Mouse (Mus musculus) neural tube, embryonic 11.5 days (tissue): ENCODE results near the gene Aicda. TPM values are rescaled to one million over a fixed set of nuclear protein-coding genes. Genes with fewer than 3 reads are reported as not detected.

Experiments
- ATAC-seq: fragments of 200-750 bp; cut with Nextera tagmentation; 2 replicates; pipeline ENCODE4 v1.8.0; 2017; ENCODE audit warnings: moderate number of reproducible peaks, mild to moderate bottlenecking, moderate TSS enrichment, moderate library complexity; ENCODE audit not compliant: insufficient read depth, low FRiP score, low TSS enrichment
- DNase-seq: peaks from one replicate; pipeline ENCODE4 v3.0.0-alpha.2; 2015; ENCODE audit warnings: low spot score
- H3K27ac ChIP-seq: fragments of 300-500 bp; sonication (generic); 2 replicates; pipeline ENCODE4 v1.5.1; 2014; ENCODE audit warnings: low read depth, mild to moderate bottlenecking, low read length
- H3K27me3 ChIP-seq: fragments of 300-500 bp; sonication (generic); 2 replicates; pipeline ENCODE4 v1.6.1; 2014; ENCODE audit warnings: mild to moderate bottlenecking, low read length, mixed read lengths; ENCODE audit not compliant: control insufficient read depth, insufficient read depth
- H3K36me3 ChIP-seq: fragments of 300-500 bp; sonication (generic); 2 replicates; pipeline ENCODE4 v1.6.1; 2014; ENCODE audit warnings: mild to moderate bottlenecking, low read length, moderate library complexity, mixed read lengths; ENCODE audit not compliant: control insufficient read depth, insufficient read depth
- H3K4me1 ChIP-seq: fragments of 300-500 bp; sonication (generic); 2 replicates; pipeline ENCODE4 v1.6.1; 2014; ENCODE audit warnings: low read length, mixed read lengths; ENCODE audit not compliant: control insufficient read depth, insufficient read depth
- H3K4me2 ChIP-seq: fragments of 300-500 bp; sonication (generic); 2 replicates; pipeline ENCODE4 v1.6.1; 2014; ENCODE audit warnings: low read depth, mild to moderate bottlenecking, moderate library complexity
- H3K4me3 ChIP-seq: fragments of 300-500 bp; sonication (generic); 2 replicates; pipeline ENCODE4 v1.5.1; 2014; ENCODE audit warnings: low read depth, low read length
- H3K9ac ChIP-seq: fragments of 300-500 bp; sonication (generic); 2 replicates; pipeline ENCODE4 v1.6.1; 2014; ENCODE audit warnings: mild to moderate bottlenecking, low read length
- H3K9me3 ChIP-seq: fragments of 300-500 bp; sonication (generic); 2 replicates; pipeline ENCODE4 v1.6.1; 2016; ENCODE audit warnings: low read length; ENCODE audit not compliant: control insufficient read depth
- WGBS: fragments of 180-500 bp; shearing (Covaris S2); extraction: QIAGEN DNeasy Blood & Tissue Kit; methylation state at CpG from one replicate; pipeline ENCODE4 v1.1.7; 2014; 5-methylcytosine and 5-hydroxymethylcytosine counted together
- polyA plus RNA-seq: library from polyadenylated mRNA; unstranded; fragments of >200 nt; fragmentation: Nextera tagmentation; extraction: Ambion mirVana; gene quantifications from 2 replicates; pipeline ENCODE4 v1.2.1, GENCODE M21; 2014

The Aicda gene
- polyA plus RNA-seq, 1 experiment from 2014 or later = not detected

GRCm38 (mm10) chr6:122608434-122609376 lies 55.1 kb downstream of the Aicda start:
- no peaks in the 10 kb centered on the region for H3K36me3 ChIP-seq
- ATAC-seq (no peak), DNase-seq (no peak)
- H3K4me1 ChIP-seq = no peaks in the 10 kb centered on the region
- H3K9me3 ChIP-seq = no peaks in the 10 kb centered on the region
- H3K9ac ChIP-seq = no peak overlapping the region
- H3K27me3 ChIP-seq = no peaks in the 10 kb centered on the region
- no peak overlapping the region for H3K4me3 ChIP-seq
- no peak overlapping the region for H3K4me2 ChIP-seq
- WGBS = 79% methylated on average over 10 of the region's 10 CpGs
- H3K27ac ChIP-seq = no peak overlapping the region

- H3K4me3 ChIP-seq = no peak overlapping the region
- ATAC-seq (no peak), DNase-seq (no peak)
- H3K9me3 ChIP-seq = no peaks in the 10 kb centered on the region
- H3K36me3 ChIP-seq = no peaks in the 10 kb centered on the region
- no peak overlapping the region for H3K27ac ChIP-seq
- H3K27me3 ChIP-seq = no peaks in the 10 kb centered on the region
- no peak overlapping the region for H3K4me2 ChIP-seq
- no peak overlapping the region for H3K9ac ChIP-seq
- H3K4me1 ChIP-seq = no peaks in the 10 kb centered on the region
- 80% methylated on average over 9 of the region's 9 CpGs for WGBS
Observed at GRCm38 (mm10) chr6:122609377-122609728, 55.8 kb downstream of the Aicda start.

- Histone ChIP-seq H3K4me2 (no peak within 1 kb of the TSS), H3K9ac (no peak within 1 kb of the TSS), H3K36me3 (no peaks in the 10 kb centered on the region), H3K27me3 (no peaks in the 10 kb centered on the region), H3K9me3 (no peaks in the 10 kb centered on the region), H3K4me1 (no peaks in the 10 kb centered on the region), H3K27ac (no peak within 1 kb of the TSS), H3K4me3 (no peak within 1 kb of the TSS)
- WGBS = 59% methylated on average over 14 of the region's 14 CpGs
- DNase-seq (no peak), ATAC-seq (no peak)
Observed at GRCm38 (mm10) chr6:122609771-122610170, 56.2 kb downstream of the Aicda start, which contains the start of gene Gdf3. Gdf3 (minus strand) TSS chr6:122610087.

GRCm38 (mm10) chr6:122612426-122612825 lies 58.8 kb downstream of the Aicda start:
- Histone ChIP-seq H3K4me3 (no peak overlapping the region), H3K9me3 (no peaks in the 10 kb centered on the region), H3K27me3 (no peaks in the 10 kb centered on the region), H3K4me2 (no peak overlapping the region), H3K36me3 (no peaks in the 10 kb centered on the region), H3K4me1 (no peaks in the 10 kb centered on the region), H3K9ac (no peak overlapping the region), H3K27ac (no peak overlapping the region)
- no peak for DNase-seq
- ATAC-seq = no peak
- WGBS = 84% methylated on average over 4 of the region's 4 CpGs

Other genes starting within 250 kb of the Aicda start
- 81.8 and 89.8 TPM in 2 replicates for gene M6pr, start 245.1 kb upstream of the Aicda start, polyA plus RNA-seq
- gene Phc1, start 213.2 kb upstream of the Aicda start, polyA plus RNA-seq = 36.2 and 42.7 TPM in 2 replicates
- gene Rimklb, start 55.0 kb upstream of the Aicda start, polyA plus RNA-seq = 68.3 and 75.3 TPM in 2 replicates
- 0.42 and 0.84 TPM in 2 replicates for gene Mfap5, start 48.0 kb upstream of the Aicda start, polyA plus RNA-seq
- gene Apobec1, start 48.6 kb downstream of the Aicda start, polyA plus RNA-seq = 1.6 and 1.9 TPM in 2 replicates
- 0.13 TPM in 1 of 2 replicates, not detected in the other for gene Gdf3, start 56.3 kb downstream of the Aicda start, polyA plus RNA-seq
- gene Dppa3, start 72.6 kb downstream of the Aicda start, polyA plus RNA-seq = not detected in 2 replicates
- 0.11 TPM in 1 of 2 replicates, not detected in the other for gene Nanog, start 153.7 kb downstream of the Aicda start, polyA plus RNA-seq
- 31.1 and 39.5 TPM in 2 replicates for gene Slc2a3, start 247.8 kb downstream of the Aicda start, polyA plus RNA-seq